Mouse (Mus musculus) heart, embryonic 13.5 days (tissue): ENCODE measurements around the gene Fam83e. TPM values are rescaled to one million over a fixed set of nuclear protein-coding genes. Genes with fewer than 3 reads are reported as not detected.

Experiments used
- ATAC-seq: fragments of 200-750 bp; cut with Nextera tagmentation; 2 replicates; pipeline ENCODE4 v1.8.0; 2017; ENCODE audit warnings: moderate TSS enrichment; ENCODE audit not compliant: insufficient number of reproducible peaks, low FRiP score, low TSS enrichment; ENCODE audit errors: extremely low read depth
- H3K27ac ChIP-seq: fragments of 300-500 bp; sonication (generic); replicated peaks from 2 replicates; pipeline ENCODE4 v1.5.1; 2015; ENCODE audit warnings: moderate library complexity, mild to moderate bottlenecking, inconsistent platforms
- H3K27me3 ChIP-seq: fragments of 300-500 bp; sonication (generic); replicated peaks from 2 replicates; pipeline ENCODE4 v1.6.1; 2015; ENCODE audit warnings: mild to moderate bottlenecking, inconsistent platforms
- H3K36me3 ChIP-seq: fragments of 300-500 bp; sonication (generic); 2 replicates; pipeline ENCODE4 v1.6.1; 2015; ENCODE audit warnings: mild to moderate bottlenecking, inconsistent platforms
- H3K4me1 ChIP-seq: fragments of 300-500 bp; sonication (generic); 2 replicates; pipeline ENCODE4 v1.6.1; 2015; ENCODE audit warnings: inconsistent platforms
- H3K4me2 ChIP-seq: fragments of 300-500 bp; sonication (generic); 2 replicates; pipeline ENCODE4 v1.6.1; 2015; ENCODE audit warnings: inconsistent platforms, mild to moderate bottlenecking, moderate library complexity
- H3K4me3 ChIP-seq: fragments of 300-500 bp; sonication (generic); 2 replicates; pipeline ENCODE4 v1.5.1; 2015; ENCODE audit warnings: moderate library complexity, mild to moderate bottlenecking, inconsistent platforms
- H3K9ac ChIP-seq: fragments of 300-500 bp; sonication (generic); 2 replicates; pipeline ENCODE4 v1.6.1; 2015; ENCODE audit warnings: inconsistent platforms, mild to moderate bottlenecking, moderate library complexity
- H3K9me3 ChIP-seq: fragments of 300-500 bp; sonication (generic); 2 replicates; pipeline ENCODE4 v1.6.1; 2016; ENCODE audit warnings: inconsistent platforms
- WGBS: fragments of 180-500 bp; shearing (Covaris S2); methylation state at CpG from one replicate; pipeline ENCODE4 v1.1.7; 2015; ENCODE audit warnings: mixed read lengths; 5-methylcytosine and 5-hydroxymethylcytosine counted together
- polyA plus RNA-seq: library from polyadenylated mRNA; unstranded; fragments of >200 nt; fragmentation: Nextera tagmentation; extraction: Ambion mirVana; gene quantifications from 2 replicates; pipeline ENCODE4 v1.2.1, GENCODE M21; 2015

The Fam83e gene
- polyA plus RNA-seq, 1 experiment from 2014 or later: 0.20 TPM

GRCm38 (mm10) chr7:45771101-45771500, 50.1 kb downstream of the Fam83e start:
- Histone ChIP-seq H3K27me3 (peaks cover 37% of the 10 kb centered on the region), H3K27ac (no peak overlapping the region), H3K36me3 (no peaks in the 10 kb centered on the region), H3K4me1 (no peaks in the 10 kb centered on the region), H3K4me2 (no peak overlapping the region), H3K9ac (no peak overlapping the region), H3K9me3 (no peaks in the 10 kb centered on the region), H3K4me3 (no peak overlapping the region)
- WGBS: 57% methylated on average over 4 of the region's 4 CpGs
- no peak for ATAC-seq

- no peak overlapping the region for H3K4me2 ChIP-seq
Measured at GRCm38 (mm10) chr7:45775237-45775636, 54.2 kb downstream of the Fam83e start.

More at GRCm38 (mm10) chr7:45775237-45775636, 54.2 kb downstream of the Fam83e start:
- Histone ChIP-seq H3K27me3 (peaks cover 67% of the 10 kb centered on the region), H3K9ac (no peak overlapping the region), H3K27ac (no peak overlapping the region), H3K36me3 (no peaks in the 10 kb centered on the region), H3K9me3 (no peaks in the 10 kb centered on the region), H3K4me1 (peaks cover 10% of the 10 kb centered on the region), H3K4me3 (no peak overlapping the region)
- no peak for ATAC-seq
- 50% methylated on average over 7 of the region's 7 CpGs for WGBS

Other genes with a start within 250 kb of the Fam83e start
- 0.74 and 1.0 TPM in 2 replicates for gene Tulp2, start 239.3 kb upstream of the Fam83e start, polyA plus RNA-seq
- gene Gm45808, start 234.4 kb upstream of the Fam83e start, polyA plus RNA-seq: not detected in 2 replicates
- gene Dhdh, start 232.4 kb upstream of the Fam83e start, polyA plus RNA-seq: 3.9 TPM in 2 replicates
- gene Nucb1, start 210.8 kb upstream of the Fam83e start, polyA plus RNA-seq: 175 and 177 TPM in 2 replicates
- gene Ppp1r15a, start 194.9 kb upstream of the Fam83e start, polyA plus RNA-seq: 38.5 and 49.6 TPM in 2 replicates
- 1.1 and 1.2 TPM in 2 replicates for gene Plekha4, start 194.9 kb upstream of the Fam83e start, polyA plus RNA-seq
- 0.43 and 0.52 TPM in 2 replicates for gene Hsd17b14, start 166.3 kb upstream of the Fam83e start, polyA plus RNA-seq
- 65.4 and 66.3 TPM in 2 replicates for gene Bcat2, start 151.1 kb upstream of the Fam83e start, polyA plus RNA-seq
- not detected in 2 replicates for gene Fgf21, start 105.7 kb upstream of the Fam83e start, polyA plus RNA-seq
- not detected in 2 replicates for gene Fut1, start 103.9 kb upstream of the Fam83e start, polyA plus RNA-seq
- 0.11 and 0.19 TPM in 2 replicates for gene Izumo1, start 99.4 kb upstream of the Fam83e start, polyA plus RNA-seq
- gene Rasip1, start 93.7 kb upstream of the Fam83e start, polyA plus RNA-seq: 17.1 and 18.9 TPM in 2 replicates
- 3.3 and 5.0 TPM in 2 replicates for gene Mamstr, start 81.2 kb upstream of the Fam83e start, polyA plus RNA-seq
- 0.86 and 1.1 TPM in 2 replicates for gene Fut2, start 54.8 kb upstream of the Fam83e start, polyA plus RNA-seq
- 0.11 TPM in 1 of 2 replicates, not detected in the other for gene Ntn5, start 37.2 kb upstream of the Fam83e start, polyA plus RNA-seq
- gene Sec1, start 26.8 kb upstream of the Fam83e start, polyA plus RNA-seq: 0.29 and 0.47 TPM in 2 replicates
- gene Car11, start 21.4 kb upstream of the Fam83e start, polyA plus RNA-seq: 5.4 and 6.0 TPM in 2 replicates
- gene Dbp, start 16.1 kb upstream of the Fam83e start, polyA plus RNA-seq: 2.2 and 3.5 TPM in 2 replicates
- gene Rpl18, start 5.8 kb upstream of the Fam83e start, polyA plus RNA-seq: 630 and 695 TPM in 2 replicates
- 16.7 and 17.5 TPM in 2 replicates for gene Sphk2, start 3.2 kb upstream of the Fam83e start, polyA plus RNA-seq
- not detected in 2 replicates for gene Spaca4, start 4.6 kb downstream of the Fam83e start, polyA plus RNA-seq
- 0.62 and 0.80 TPM in 2 replicates for gene Lmtk3, start 62.5 kb downstream of the Fam83e start, polyA plus RNA-seq
- gene Sult2b1, start 63.5 kb downstream of the Fam83e start, polyA plus RNA-seq: 0.24 and 0.38 TPM in 2 replicates
- gene Cyth2, start 93.4 kb downstream of the Fam83e start, polyA plus RNA-seq: 90.1 and 103 TPM in 2 replicates
- gene Kcnj14, start 103.6 kb downstream of the Fam83e start, polyA plus RNA-seq: 0.39 and 0.43 TPM in 2 replicates
- 41.9 and 44.1 TPM in 2 replicates for gene Grwd1, start 109.7 kb downstream of the Fam83e start, polyA plus RNA-seq
- 56.4 and 58.7 TPM in 2 replicates for gene Kdelr1, start 151.6 kb downstream of the Fam83e start, polyA plus RNA-seq
- gene Grin2d, start 157.2 kb downstream of the Fam83e start, polyA plus RNA-seq: 0.13 and 0.23 TPM in 2 replicates
- 0.90 and 1.1 TPM in 2 replicates for gene Syngr4, start 175.5 kb downstream of the Fam83e start, polyA plus RNA-seq
- gene Tmem143, start 175.7 kb downstream of the Fam83e start, polyA plus RNA-seq: 5.8 and 6.8 TPM in 2 replicates
- gene Emp3, start 200.2 kb downstream of the Fam83e start, polyA plus RNA-seq: 84.1 and 92.1 TPM in 2 replicates
- gene Ccdc114, start 202.9 kb downstream of the Fam83e start, polyA plus RNA-seq: 2.7 and 3.4 TPM in 2 replicates